Mouse (Mus musculus) lung, postnatal 14 days (tissue): Measurements from ENCODE around the gene Ninl.

Experiments used
- DNase-seq: peaks from one replicate; pipeline ENCODE4 v3.0.0; 2021

Gene Ninl

DNA sequence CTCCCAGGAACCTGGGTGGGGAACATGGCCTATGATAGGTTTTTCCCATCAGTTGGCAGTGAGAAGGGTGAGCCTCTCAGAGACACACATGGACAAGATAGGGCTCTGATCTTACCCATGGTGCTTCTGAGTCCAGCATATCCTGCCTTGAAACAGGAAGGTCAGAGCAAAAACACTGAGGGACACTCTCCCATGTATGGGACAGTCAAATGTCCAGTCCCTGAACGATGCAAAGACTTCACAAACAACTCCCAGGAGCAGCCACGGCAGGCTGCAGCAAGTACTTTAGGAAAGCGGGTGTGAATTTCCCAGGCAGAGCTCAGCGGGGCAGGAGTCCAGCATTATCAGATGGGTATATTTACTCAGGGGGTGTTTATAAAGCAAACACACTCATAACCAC lies 43.9 kb downstream of the Ninl start:
- no peak for DNase-seq

- no peak for DNase-seq
Observed at GRCm38 (mm10) chr2:150991050-150991449, 48.1 kb downstream of the Ninl start.

- DNase-seq = no peak
Observed at GRCm38 (mm10) chr2:150990506-150990905, 48.7 kb downstream of the Ninl start.

- DNase-seq = no peak
Observed at GRCm38 (mm10) chr2:150985359-150985758, 53.8 kb downstream of the Ninl start.

- DNase-seq = no peak
Observed at GRCm38 (mm10) chr2:150982051-150982450, 57.1 kb downstream of the Ninl start.

- no peak for DNase-seq
Observed at GRCm38 (mm10) chr2:150981524-150981923, 57.7 kb downstream of the Ninl start.

- DNase-seq = no peak
Observed at GRCm38 (mm10) chr2:150979861-150980620, 59.1 kb downstream of the Ninl start.

- no peak for DNase-seq
Observed at GRCm38 (mm10) chr2:150978791-150979190, 60.4 kb downstream of the Ninl start.

GRCm38 (mm10) chr2:150977676-150978075 lies 61.5 kb downstream of the Ninl start:
- DNase-seq = no peak

- no peak for DNase-seq
Observed at GRCm38 (mm10) chr2:150976871-150977270, 62.3 kb downstream of the Ninl start.

DNA sequence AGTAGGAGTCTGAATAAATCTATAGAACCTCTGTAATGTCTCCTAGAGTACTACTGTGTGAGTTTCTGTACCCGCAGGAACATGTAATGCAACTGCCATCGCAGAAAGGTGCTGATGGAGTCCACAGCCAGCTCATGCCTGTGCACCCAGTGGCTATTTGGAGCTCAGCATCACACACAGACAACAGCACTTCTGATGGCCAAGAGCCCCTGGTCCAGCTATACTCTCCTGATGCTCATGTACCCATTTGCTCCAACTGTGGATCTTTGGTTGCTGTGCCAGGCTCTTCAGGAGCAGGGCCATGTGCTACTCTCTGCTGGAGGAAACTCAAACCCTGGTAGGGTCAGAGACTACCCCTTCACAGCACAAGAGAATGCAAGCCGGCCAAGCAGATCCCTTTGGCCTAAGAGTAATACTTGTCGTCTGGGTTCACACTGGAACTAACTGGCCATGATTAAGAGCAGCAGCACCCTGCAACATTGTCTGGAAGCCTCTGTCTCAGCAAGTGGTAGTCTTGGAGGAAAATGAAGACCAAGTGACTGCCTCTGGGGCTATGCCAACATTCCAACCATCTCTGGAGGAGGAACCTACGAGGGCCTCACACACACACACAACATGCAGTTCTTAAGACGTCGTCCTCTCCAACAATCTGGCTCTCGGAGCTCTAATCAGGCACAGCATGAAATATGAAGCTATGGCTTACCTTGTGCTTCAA lies 65.6 kb downstream of the Ninl start:
- no peak for DNase-seq

DNA sequence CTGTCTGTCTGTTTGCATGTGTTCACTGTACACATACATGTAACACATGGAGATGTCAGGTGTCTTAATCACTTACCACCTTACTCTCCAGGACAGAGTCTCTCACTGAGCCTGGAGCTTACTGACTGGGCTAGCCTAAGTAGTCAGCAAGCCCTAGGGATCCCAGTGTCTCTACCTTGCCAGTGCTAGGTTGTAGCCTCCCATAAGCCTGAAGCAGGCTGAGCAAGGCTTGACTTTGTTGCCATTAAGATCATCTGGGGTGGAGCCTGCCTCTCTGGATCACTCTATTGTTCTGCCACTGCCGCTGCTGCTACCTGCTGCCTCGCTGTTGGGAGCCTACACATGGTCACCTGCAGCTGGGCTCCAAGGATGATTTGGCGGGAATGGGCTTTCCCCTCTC lies 66.5 kb downstream of the Ninl start:
- DNase-seq = no peak

DNA sequence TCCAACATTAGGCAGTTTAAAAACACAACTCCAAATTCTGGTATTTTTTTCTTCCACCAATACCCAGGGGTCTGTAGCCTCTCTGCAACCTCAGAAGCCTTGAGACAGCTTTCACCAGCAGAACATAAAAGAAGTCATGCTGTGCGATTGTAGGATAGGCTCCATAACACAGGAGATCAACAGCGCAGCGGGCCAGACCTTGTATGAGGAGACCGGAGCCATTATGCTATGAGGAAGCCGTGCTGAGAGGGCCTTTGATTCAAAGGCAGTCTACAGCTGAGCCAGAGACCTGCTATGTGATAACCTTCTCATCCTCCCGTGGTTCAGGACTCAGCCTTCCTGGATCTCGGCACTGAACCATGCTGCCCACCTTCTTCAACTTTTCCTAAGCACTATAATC lies 67.3 kb downstream of the Ninl start:
- DNase-seq = no peak

GRCm38 (mm10) chr2:150969231-150969630 lies 70.0 kb downstream of the Ninl start:
- DNase-seq = no peak

- DNase-seq = no peak
Observed at GRCm38 (mm10) chr2:150967491-150967890, 71.7 kb downstream of the Ninl start.

- DNase-seq = no peak
Observed at GRCm38 (mm10) chr2:150965951-150966350, 73.2 kb downstream of the Ninl start.

DNA sequence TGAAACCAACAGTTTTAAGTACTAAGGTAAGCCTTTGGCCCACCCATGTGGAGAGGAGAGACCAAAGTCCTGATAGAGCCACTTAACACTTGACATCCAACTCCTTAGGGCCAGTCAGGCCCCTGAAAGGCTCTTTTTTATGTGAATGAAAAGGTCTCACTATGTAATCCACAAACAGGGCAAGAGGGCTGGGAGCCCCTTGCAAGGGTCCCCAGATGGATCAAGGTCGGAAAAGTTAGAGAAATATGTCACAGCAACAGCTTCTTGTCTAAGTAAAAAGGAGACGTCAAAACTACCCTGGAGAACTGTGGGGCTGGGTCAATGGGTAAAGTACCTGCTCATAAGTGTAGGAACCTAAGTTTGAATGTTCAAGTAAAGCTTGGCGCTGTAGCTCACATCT lies 74.5 kb downstream of the Ninl start:
- no peak for DNase-seq

GRCm38 (mm10) chr2:150963246-150963645 lies 75.9 kb downstream of the Ninl start:
- DNase-seq = no peak

DNA sequence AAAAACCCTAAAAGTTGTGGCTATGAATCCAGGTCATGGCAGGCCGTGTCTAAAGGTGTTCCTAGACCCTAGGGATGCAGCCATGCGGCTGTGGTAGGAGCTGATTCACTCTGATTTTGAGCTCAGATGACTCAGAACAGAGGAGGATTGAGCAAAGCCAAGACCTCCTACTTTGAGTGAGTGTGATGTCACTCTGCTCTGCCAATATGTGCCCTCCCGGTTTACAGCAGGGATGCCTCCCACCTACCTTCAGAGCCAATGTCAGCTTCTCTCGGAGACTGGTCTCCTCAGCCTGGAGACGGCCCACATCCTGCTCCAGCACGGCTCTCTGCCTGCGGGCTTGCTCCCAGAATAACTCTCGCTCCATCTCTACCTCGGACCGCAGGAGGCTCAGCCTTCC lies 79.7 kb downstream of the Ninl start:
- no peak for DNase-seq

DNA sequence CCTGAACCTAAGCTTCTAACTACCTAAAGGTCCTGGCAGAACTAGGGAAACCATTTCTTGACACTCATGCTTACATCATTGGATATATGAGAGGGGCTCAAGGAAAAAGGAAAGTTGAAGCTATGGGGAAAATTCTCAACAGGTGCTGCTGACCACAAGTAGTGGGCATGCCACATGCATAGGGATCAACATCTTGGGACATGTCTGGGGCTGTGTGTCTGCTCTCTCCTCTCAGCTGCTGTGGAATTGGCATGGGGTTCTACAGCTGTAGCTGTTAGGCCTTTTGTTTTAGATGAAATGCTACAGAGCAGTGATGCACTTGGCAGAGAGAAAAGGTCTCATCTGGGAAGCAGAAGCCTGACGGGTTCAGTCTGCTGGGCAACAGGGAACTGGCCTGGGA lies 83.3 kb downstream of the Ninl start:
- no peak for DNase-seq

DNA sequence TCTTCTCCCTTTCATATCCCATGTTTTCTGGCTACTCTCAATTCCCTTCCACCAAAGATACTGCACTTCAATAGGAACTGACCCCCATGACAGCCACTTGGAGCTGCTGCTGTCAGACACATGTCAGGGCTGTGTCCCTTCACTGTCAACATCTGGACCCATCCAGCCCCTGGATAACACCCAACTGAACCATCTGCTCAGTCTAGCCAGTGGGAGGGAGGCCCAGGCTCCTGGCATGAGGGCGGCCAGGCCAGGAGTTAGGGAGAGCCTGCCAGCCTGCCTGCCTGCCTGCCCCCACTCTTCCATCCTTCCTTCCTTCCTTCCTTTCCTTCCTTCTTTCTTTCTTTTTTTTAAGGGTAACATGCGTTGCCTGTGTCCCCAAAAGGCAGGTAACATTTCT lies 88.0 kb downstream of the Ninl start:
- DNase-seq = no peak

GRCm38 (mm10) chr2:150950056-150950455 lies 89.1 kb downstream of the Ninl start:
- DNase-seq = no peak

GRCm38 (mm10) chr2:150949652-150950051 lies 89.5 kb downstream of the Ninl start:
- no peak for DNase-seq

- DNase-seq = no peak
Observed at GRCm38 (mm10) chr2:150948786-150949185, 90.4 kb downstream of the Ninl start.
